Mouse (Mus musculus): ENCODE results near the gene Notch1. TPM values are rescaled to one million over a fixed set of nuclear protein-coding genes. Genes with fewer than 3 reads are reported as not detected.

Gene Notch1
- polyA plus RNA-seq, 1 experiment from 2014 or later, result 12.1 TPM

DNA sequence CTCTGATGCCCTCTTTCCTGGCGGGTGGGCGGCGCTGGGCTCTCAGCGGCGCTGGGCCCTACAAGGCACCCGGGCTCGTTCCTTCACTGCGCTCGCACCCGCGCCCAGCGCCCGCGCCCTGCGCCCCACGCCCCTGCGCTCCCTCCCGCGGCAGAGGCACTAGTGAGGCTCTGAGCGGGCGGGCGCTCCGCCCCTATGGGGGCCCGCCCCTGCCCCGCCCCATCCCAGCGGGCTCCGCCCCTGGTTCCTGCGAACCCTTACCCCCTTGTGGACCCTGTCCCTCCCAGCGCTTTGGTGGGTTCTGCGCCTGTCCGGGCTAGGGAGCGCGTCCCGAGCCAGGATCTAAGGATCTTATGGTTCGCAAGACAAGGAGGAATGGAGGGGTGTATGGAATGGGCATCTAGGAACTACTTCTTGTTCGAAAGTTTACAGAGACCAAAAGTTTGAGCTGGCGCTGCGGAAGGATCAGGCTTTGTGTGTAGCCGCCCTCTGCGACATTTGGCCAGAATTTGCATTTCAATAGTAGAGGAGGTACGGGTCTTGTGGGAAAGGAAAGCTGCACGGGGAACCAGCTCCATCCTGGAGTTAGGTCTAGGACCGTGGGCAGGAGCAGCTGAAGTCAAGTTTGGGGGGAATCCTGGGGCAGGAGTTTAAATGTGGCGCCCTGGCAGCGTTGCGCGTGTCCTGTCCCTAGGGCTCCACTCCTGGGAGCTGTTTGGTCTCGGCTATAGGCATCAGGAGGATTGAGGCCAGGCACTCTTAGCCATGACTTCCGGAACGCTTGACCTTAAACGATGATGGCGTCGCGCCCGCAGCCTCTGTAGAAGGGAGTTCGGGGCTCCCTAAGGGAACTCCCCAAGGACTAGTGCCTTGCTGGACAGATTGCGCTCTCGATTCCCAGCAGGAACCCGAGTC, 12.5 kb downstream of the Notch1 start:
- peaks cover 67% of the 10 kb centered on the region for H3K4me1 ChIP-seq (replicated peaks; ENCODE audit: insufficient read depth, low read length)
- WGBS, result 3% methylated on average over 54 of the region's 59 CpGs
- H3K36me3 ChIP-seq (ENCODE audit: insufficient read depth, low read length), result no peaks in the 10 kb centered on the region
- no peaks in the 10 kb centered on the region for H3K27me3 ChIP-seq (ENCODE audit: insufficient read depth, low read length)
- TF ChIP-seq CTCF (IDR thresholded peaks at IDR 0.05; ENCODE audit: low read depth), result peak; percentile 33; the same call in 1 of the 2 replicates
- H3K27ac ChIP-seq, result peak overlapping the region; percentile 84
- peak; percentile 89 for DNase-seq (ENCODE audit: low spot score)
- no peaks in the 10 kb centered on the region for H3K9me3 ChIP-seq (replicated peaks; ENCODE audit: low read length)
- peak overlapping the region; percentile 89 for H3K4me2 ChIP-seq (ENCODE audit: low read length)
- H3K9ac ChIP-seq (ENCODE audit: low read depth, low read length), result peak overlapping the region; percentile 86
- ATAC-seq (replicated peaks; ENCODE audit: low FRiP score, low read depth), result peak; percentile 84
- H3K4me3 ChIP-seq (replicated peaks; ENCODE audit: low read depth, low read length), result peak overlapping the region; percentile 80

- WGBS, result 0% methylated on average over 57 of the region's 57 CpGs
Observed at GRCm38 (mm10) chr2:26502863-26503631, 13.4 kb downstream of the Notch1 start.

DNA sequence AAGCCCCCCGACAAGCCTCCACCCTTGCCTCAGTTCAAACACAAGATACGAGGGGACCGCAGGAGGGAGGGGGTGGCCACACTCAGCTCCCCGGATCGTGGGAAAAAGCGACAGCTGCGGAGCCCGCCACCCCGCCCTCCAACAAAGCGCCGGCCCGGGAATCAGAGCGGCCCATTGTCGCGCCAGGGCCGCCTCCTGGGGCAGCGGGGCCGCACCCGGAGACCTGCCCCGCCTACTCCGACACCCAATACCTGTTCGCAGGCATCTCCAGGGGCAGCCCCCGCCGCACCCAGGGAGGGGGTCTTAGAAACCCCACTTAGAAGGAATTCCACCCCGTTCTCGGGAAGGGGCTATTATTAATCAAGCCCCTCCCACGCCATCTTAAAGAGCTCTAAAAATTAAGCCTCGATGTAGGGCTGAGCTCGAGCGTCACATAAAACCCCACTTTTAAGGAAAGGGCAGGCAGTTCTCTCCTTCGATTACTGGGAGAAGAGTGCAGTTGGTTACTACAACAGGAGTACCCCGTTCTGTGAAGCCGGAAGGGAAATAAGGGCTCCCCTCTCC, 14.1 kb downstream of the Notch1 start:
- Histone ChIP-seq H3K9me3 (replicated peaks; ENCODE audit: low read length) (no peaks in the 10 kb centered on the region), H3K4me1 (replicated peaks; ENCODE audit: insufficient read depth, low read length) (peaks cover 66% of the 10 kb centered on the region), H3K36me3 (ENCODE audit: insufficient read depth, low read length) (no peaks in the 10 kb centered on the region), H3K9ac (ENCODE audit: low read depth, low read length) (peak overlapping the region; percentile 86), H3K27ac (peak overlapping the region; percentile 84), H3K27me3 (ENCODE audit: insufficient read depth, low read length) (no peaks in the 10 kb centered on the region), H3K4me3 (replicated peaks; ENCODE audit: low read depth, low read length) (peak overlapping the region; percentile 80), H3K4me2 (ENCODE audit: low read length) (peak overlapping the region; percentile 89)
- under 1% methylated on average over 33 of the region's 33 CpGs for WGBS
- no peak for ATAC-seq (replicated peaks; ENCODE audit: low FRiP score, low read depth)
- no peak for TF ChIP-seq CTCF (IDR thresholded peaks at IDR 0.05; ENCODE audit: low read depth)
- peak; percentile 59 for DNase-seq (ENCODE audit: low spot score)

More at GRCm38 (mm10) chr2:26502863-26503631, 13.4 kb downstream of the Notch1 start:
- Histone ChIP-seq H3K9me3 (replicated peaks; ENCODE audit: low read length) (no peaks in the 10 kb centered on the region), H3K9ac (ENCODE audit: low read depth, low read length) (peak overlapping the region; percentile 86), H3K27me3 (ENCODE audit: insufficient read depth, low read length) (no peaks in the 10 kb centered on the region), H3K4me3 (replicated peaks; ENCODE audit: low read depth, low read length) (peak overlapping the region; percentile 80), H3K27ac (peak overlapping the region; percentile 84), H3K4me2 (ENCODE audit: low read length) (peak overlapping the region; percentile 89), H3K36me3 (ENCODE audit: insufficient read depth, low read length) (no peaks in the 10 kb centered on the region), H3K4me1 (replicated peaks; ENCODE audit: insufficient read depth, low read length) (peaks cover 66% of the 10 kb centered on the region)
- ATAC-seq (replicated peaks; ENCODE audit: low FRiP score, low read depth) (no peak), DNase-seq (ENCODE audit: low spot score) (peak; percentile 59)
- TF ChIP-seq CTCF (IDR thresholded peaks at IDR 0.05; ENCODE audit: low read depth), result no peak

- peak overlapping the region; percentile 86 for H3K9ac ChIP-seq (ENCODE audit: low read depth, low read length)
- peak overlapping the region; percentile 84; the same call in 1 of the 2 replicates for H3K27ac ChIP-seq
- H3K4me2 ChIP-seq (ENCODE audit: low read length), result peak overlapping the region; percentile 89
- H3K36me3 ChIP-seq (ENCODE audit: insufficient read depth, low read length), result no peaks in the 10 kb centered on the region
- no peak for DNase-seq (ENCODE audit: low spot score)
- H3K9me3 ChIP-seq (replicated peaks; ENCODE audit: low read length), result no peaks in the 10 kb centered on the region
- H3K27me3 ChIP-seq (ENCODE audit: insufficient read depth, low read length), result no peaks in the 10 kb centered on the region
- no peak for TF ChIP-seq CTCF (IDR thresholded peaks at IDR 0.05; ENCODE audit: low read depth)
- ATAC-seq (replicated peaks; ENCODE audit: low FRiP score, low read depth), result no peak; the same call in 1 of the 2 replicates
- peak overlapping the region; percentile 80 for H3K4me3 ChIP-seq (replicated peaks; ENCODE audit: low read depth, low read length)
- peaks cover 66% of the 10 kb centered on the region for H3K4me1 ChIP-seq (replicated peaks; ENCODE audit: insufficient read depth, low read length)
- 7% methylated on average over 15 of the region's 15 CpGs for WGBS
Observed at GRCm38 (mm10) chr2:26501651-26502141, 14.8 kb downstream of the Notch1 start.

GRCm38 (mm10) chr2:26500599-26501370, 15.7 kb downstream of the Notch1 start:
- H3K4me1 ChIP-seq (replicated peaks; ENCODE audit: insufficient read depth, low read length), result peaks cover 68% of the 10 kb centered on the region
- 15% methylated on average over 14 of the region's 14 CpGs for WGBS
- peak overlapping the region; percentile 89 for H3K4me2 ChIP-seq (ENCODE audit: low read length)
- H3K27me3 ChIP-seq (ENCODE audit: insufficient read depth, low read length), result no peaks in the 10 kb centered on the region
- H3K9me3 ChIP-seq (replicated peaks; ENCODE audit: low read length), result no peaks in the 10 kb centered on the region
- H3K36me3 ChIP-seq (ENCODE audit: insufficient read depth, low read length), result no peaks in the 10 kb centered on the region
- H3K4me3 ChIP-seq (replicated peaks; ENCODE audit: low read depth, low read length), result peak overlapping the region; percentile 80
- peak; percentile 60 for ATAC-seq (replicated peaks; ENCODE audit: low FRiP score, low read depth)
- H3K9ac ChIP-seq (ENCODE audit: low read depth, low read length), result no peak overlapping the region
- peak overlapping the region; percentile 84; the same call in 1 of the 2 replicates for H3K27ac ChIP-seq
- DNase-seq (ENCODE audit: low spot score), result peak; percentile 97
- TF ChIP-seq CTCF (IDR thresholded peaks at IDR 0.05; ENCODE audit: low read depth), result no peak
